Mouse (Mus musculus) brain, embryonic 14.5 days (tissue): ENCODE data around the gene Cage1. TPM values are rescaled to one million over a fixed set of nuclear protein-coding genes. Genes with fewer than 3 reads are reported as not detected.
A peak's percentile ranks its signal among the peaks of the same experiment; 100 is the strongest.

ENCODE experiments used
- DNase-seq: peaks from one replicate; pipeline ENCODE4 v3.0.0-alpha.2; 2011; ENCODE audit warnings: low read depth
- CTCF ChIP-seq: fragments of 200-500 bp; IDR thresholded peaks from 2 replicates; pipeline ENCODE4 v1.5.1; 2012; ENCODE audit warnings: inconsistent platforms, mild to moderate bottlenecking, moderate library complexity, borderline replicate concordance; ENCODE audit not compliant: insufficient read depth, insufficient read length; ENCODE audit errors: extremely low read depth
- POLR2A ChIP-seq: fragments of 200-500 bp; IDR thresholded peaks from 2 replicates; pipeline ENCODE4 v1.6.1; 2012; ENCODE audit warnings: mild to moderate bottlenecking, inconsistent platforms, borderline replicate concordance; ENCODE audit not compliant: poor library complexity, insufficient read depth, insufficient read length, severe bottlenecking; ENCODE audit errors: extremely low read depth
- polyA plus RNA-seq: library from polyadenylated mRNA; depleted of rRNA; stranded (reverse); fragments of >200 nt; gene quantifications from 2 replicates; pipeline ENCODE4 v1.2.3, GENCODE M21; 2012

The Cage1 gene
- polyA plus RNA-seq, 1 experiment, result 1.2 TPM

- TF ChIP-seq CTCF (no peak), POLR2A (no peak)
- no peak for DNase-seq
These were observed 28.9 kb downstream of the Cage1 start for GRCm38 (mm10) chr13:38007972-38008371.

GRCm38 (mm10) chr13:38002461-38002860 lies 34.4 kb downstream of the Cage1 start:
- no peak for TF ChIP-seq CTCF
- no peak for TF ChIP-seq POLR2A
- DNase-seq, result no peak

GRCm38 (mm10) chr13:37999713-38000112 lies 37.2 kb downstream of the Cage1 start:
- no peak for DNase-seq
- no peak for TF ChIP-seq CTCF
- TF ChIP-seq POLR2A, result no peak

GRCm38 (mm10) chr13:37994405-37994749 lies 42.5 kb downstream of the Cage1 start:
- no peak for DNase-seq
- TF ChIP-seq CTCF, result no peak
- TF ChIP-seq POLR2A, result no peak

- TF ChIP-seq CTCF, result no peak
- 0 out of 2 replicates have a peak, but pooled peaks have one; percentile 64 for TF ChIP-seq POLR2A
- peak; percentile 98 for DNase-seq
These were observed 43.0 kb downstream of the Cage1 start, which contains the start of gene Ssr1 for GRCm38 (mm10) chr13:37993704-37994404. Ssr1 (minus strand) TSS chr13:37994217.

- DNase-seq, result no peak
- no peak for TF ChIP-seq CTCF
- no peak for TF ChIP-seq POLR2A
These were observed 43.5 kb downstream of the Cage1 start for GRCm38 (mm10) chr13:37993376-37993703.

- peak; percentile 12 for DNase-seq
- TF ChIP-seq CTCF, result no peak
- TF ChIP-seq POLR2A, result no peak
These were observed 44.1 kb downstream of the Cage1 start for GRCm38 (mm10) chr13:37992638-37993371.

GRCm38 (mm10) chr13:37989701-37990100 lies 47.2 kb downstream of the Cage1 start:
- DNase-seq, result no peak
- TF ChIP-seq CTCF, result no peak
- no peak for TF ChIP-seq POLR2A

GRCm38 (mm10) chr13:37986166-37986565 lies 50.7 kb downstream of the Cage1 start:
- no peak for DNase-seq
- TF ChIP-seq CTCF, result no peak
- TF ChIP-seq POLR2A, result no peak

GRCm38 (mm10) chr13:37981063-37981462 lies 55.8 kb downstream of the Cage1 start:
- no peak for TF ChIP-seq POLR2A
- no peak for TF ChIP-seq CTCF

GRCm38 (mm10) chr13:37980346-37980745 lies 56.5 kb downstream of the Cage1 start:
- no peak for TF ChIP-seq CTCF
- no peak for TF ChIP-seq POLR2A
- DNase-seq, result no peak

More at GRCm38 (mm10) chr13:37981063-37981462, 55.8 kb downstream of the Cage1 start:
- no peak for DNase-seq

- no peak for TF ChIP-seq POLR2A
- TF ChIP-seq CTCF, result no peak
- DNase-seq, result no peak
These were observed 57.4 kb downstream of the Cage1 start for GRCm38 (mm10) chr13:37979506-37979905.

GRCm38 (mm10) chr13:37974731-37975130 lies 62.1 kb downstream of the Cage1 start:
- no peak for DNase-seq
- TF ChIP-seq CTCF (no peak), POLR2A (no peak)
